Mouse (Mus musculus) neural tube, embryonic 10.5 days (tissue): Measurements from ENCODE around the gene Hoxd1.
A peak's percentile ranks its signal among the peaks of the same experiment; 100 is the strongest.

Experiments used
- DNase-seq: peaks from one replicate; pipeline ENCODE4 v3.0.0-alpha.2; 2017; ENCODE audit warnings: low spot score; ENCODE audit errors: extremely low spot score

The Hoxd1 gene

GRCm38 (mm10) chr2:74762522-74763244 lies at the start of gene Hoxd1:
Hoxd1 (plus strand) TSS chr2:74762980.
- DNase-seq = peak; percentile 88

- peak; percentile 48 for DNase-seq
Measured at GRCm38 (mm10) chr2:74713239-74714150, 49.3 kb upstream of the Hoxd1 start.

- no peak for DNase-seq
Measured at GRCm38 (mm10) chr2:74714156-74714789, 48.5 kb upstream of the Hoxd1 start.

GRCm38 (mm10) chr2:74714881-74715280 lies 47.9 kb upstream of the Hoxd1 start:
- DNase-seq = no peak

GRCm38 (mm10) chr2:74715504-74716241 lies 47.1 kb upstream of the Hoxd1 start:
- peak; percentile 98 for DNase-seq

GRCm38 (mm10) chr2:74720384-74720783 lies 42.4 kb upstream of the Hoxd1 start:
- DNase-seq = no peak

GRCm38 (mm10) chr2:74720955-74721491 lies 41.8 kb upstream of the Hoxd1 start:
- DNase-seq = peak; percentile 56

GRCm38 (mm10) chr2:74721882-74722281 lies 40.9 kb upstream of the Hoxd1 start:
- peak; percentile 57 for DNase-seq

- DNase-seq = peak; percentile 54
Measured at GRCm38 (mm10) chr2:74722949-74723348, 39.8 kb upstream of the Hoxd1 start.

- DNase-seq = peak; percentile 58
Measured at GRCm38 (mm10) chr2:74724244-74725015, 38.4 kb upstream of the Hoxd1 start.

- DNase-seq = peak; percentile 57
Measured at GRCm38 (mm10) chr2:74725171-74725570, 37.6 kb upstream of the Hoxd1 start.

GRCm38 (mm10) chr2:74726551-74726950 lies 36.2 kb upstream of the Hoxd1 start, which contains the start of gene Gm28230:
Gm28230 (plus strand) TSS chr2:74726728.
- DNase-seq = peak; percentile 64

GRCm38 (mm10) chr2:74726973-74727639 lies 35.7 kb upstream of the Hoxd1 start:
- peak; percentile 67 for DNase-seq

- peak; percentile 69 for DNase-seq
Measured at GRCm38 (mm10) chr2:74727640-74728302, 35.0 kb upstream of the Hoxd1 start.

- peak; percentile 65 for DNase-seq
Measured at GRCm38 (mm10) chr2:74728303-74728680, 34.5 kb upstream of the Hoxd1 start.

GRCm38 (mm10) chr2:74730331-74730730 lies 32.4 kb upstream of the Hoxd1 start:
- DNase-seq = peak; percentile 40

- peak; percentile 63 for DNase-seq
Measured at GRCm38 (mm10) chr2:74731055-74731454, 31.7 kb upstream of the Hoxd1 start.

- DNase-seq = peak; percentile 54
Measured at GRCm38 (mm10) chr2:74731799-74732512, 30.8 kb upstream of the Hoxd1 start.
